ENCODE assay signal across 25 mouse cellular contexts in genomic region chr11:11774384-11774783, GRCm38 (mm10). TPM values are rescaled to one million over a fixed set of nuclear protein-coding genes. Genes with fewer than 3 reads are reported as not detected.
A peak's percentile ranks its signal among the peaks of the same experiment; 100 is the strongest.
DNase-seq lines count a peak whose midpoint lies in the region; ATAC-seq and TF ChIP-seq lines count a peak whose summit lies in the region.
"Had no signal": no experiment of that assay in that cellular context is flagged by ENCODE, and none has a peak within 500 bp of the region (broad histone marks: within the 10 kb centered on the region; RNA-seq: fewer than 3 reads in every experiment).

No protein-coding gene starts in this region.

- no peaks in the 10 kb centered on the region for H3K4me1 ChIP-seq in liver, embryonic 14.5 days (replicated peaks; ENCODE audit: control insufficient read depth in 2 of 2, insufficient read depth in 2 of 2, low read length in 1 of 2)
- H3K4me1 ChIP-seq in spleen, adult 2 months (ENCODE audit: control insufficient read depth, insufficient read depth, insufficient read length): peaks cover 32% of the 10 kb centered on the region
- H3K4me1 ChIP-seq in MEL (ENCODE audit: control insufficient read depth in 1 of 2, insufficient read depth in 2 of 2, low read length in 2 of 2): no peaks in the 10 kb centered on the region
- no peaks in the 10 kb centered on the region for H3K4me1 ChIP-seq in kidney, embryonic 14.5 days (ENCODE audit: control insufficient read depth, insufficient read depth, low read length)
- H3K4me1 ChIP-seq in forebrain, embryonic 12.5 days: no peaks in the 10 kb centered on the region
- H3K4me1 ChIP-seq: embryonic facial prominence, embryonic 13.5 days; embryonic facial prominence, embryonic 15.5 days; forebrain, embryonic 10.5 days; forebrain, embryonic 13.5 days; forebrain, embryonic 15.5 days had no signal

- H3K4me2 ChIP-seq in liver, embryonic 14.5 days (ENCODE audit: low read depth): no peak overlapping the region
- no peak overlapping the region for H3K4me2 ChIP-seq in kidney, embryonic 14.5 days (replicated peaks; ENCODE audit: low read depth, low read length)
- no peak overlapping the region for H3K4me2 ChIP-seq in forebrain, embryonic 12.5 days
- H3K4me2 ChIP-seq: embryonic facial prominence, embryonic 13.5 days; embryonic facial prominence, embryonic 15.5 days; forebrain, embryonic 13.5 days; forebrain, embryonic 15.5 days had no signal

- TF ChIP-seq POLR2A in spleen, adult 2 months (IDR thresholded peaks at IDR 0.05; ENCODE audit: low read depth, low read length): no peak
- peak in 1 of 2 experiments; percentile 47; a peak in 1 of 4 replicates for TF ChIP-seq POLR2A in MEL (IDR thresholded peaks at IDR 0.05; ENCODE audit: control insufficient read depth in 1 of 2, insufficient read depth in 1 of 2, low read depth in 1 of 2, low read length in 2 of 2, poor library complexity in 1 of 2)

- no peaks in the 10 kb centered on the region for H3K27me3 ChIP-seq in liver, embryonic 14.5 days (ENCODE audit: control insufficient read depth, insufficient read depth, low read length)
- no peaks in the 10 kb centered on the region for H3K27me3 ChIP-seq in spleen, adult 2 months (ENCODE audit: control insufficient read depth, insufficient read depth, low read length)
- H3K27me3 ChIP-seq in MEL (ENCODE audit: control insufficient read depth in 1 of 2, insufficient read depth in 2 of 2, low read length in 2 of 2): no peaks in the 10 kb centered on the region
- H3K27me3 ChIP-seq in kidney, embryonic 14.5 days (ENCODE audit: control insufficient read depth, insufficient read depth, low read length): no peaks in the 10 kb centered on the region
- H3K27me3 ChIP-seq in forebrain, embryonic 12.5 days: no peaks in the 10 kb centered on the region
- H3K27me3 ChIP-seq: embryonic facial prominence, embryonic 13.5 days; embryonic facial prominence, embryonic 15.5 days; forebrain, embryonic 13.5 days; forebrain, embryonic 15.5 days had no signal

- no peaks in the 10 kb centered on the region for H3K79me2 ChIP-seq in MEL (ENCODE audit: control insufficient read depth, insufficient read depth, low read length, poor library complexity)

- H3K9ac ChIP-seq in liver, embryonic 14.5 days (replicated peaks): no peak overlapping the region
- no peak overlapping the region for H3K9ac ChIP-seq in MEL (ENCODE audit: control insufficient read depth, low read depth, low read length, poor library complexity, severe bottlenecking)
- no peak overlapping the region for H3K9ac ChIP-seq in kidney, embryonic 14.5 days (ENCODE audit: low read depth, low read length)
- H3K9ac ChIP-seq in forebrain, embryonic 12.5 days: no peak overlapping the region
- H3K9ac ChIP-seq: embryonic facial prominence, embryonic 13.5 days; embryonic facial prominence, embryonic 15.5 days; forebrain, embryonic 13.5 days; forebrain, embryonic 15.5 days; forebrain, postnatal 0 days had no signal

- 81% methylated on average over 4 of the region's 4 CpGs for WGBS in liver, embryonic 14.5 days (ENCODE audit: insufficient replicate concordance)
- WGBS in spleen, adult 2 months: 90% methylated on average over 4 of the region's 4 CpGs
- WGBS in kidney, embryonic 14.5 days: 92% methylated on average over 4 of the region's 4 CpGs
- WGBS in forebrain, embryonic 12.5 days: 92% methylated on average over 4 of the region's 4 CpGs

- no peaks in the 10 kb centered on the region for H3K9me3 ChIP-seq in liver, embryonic 14.5 days (ENCODE audit: control insufficient read depth, low read length)
- no peaks in the 10 kb centered on the region for H3K9me3 ChIP-seq in MEL (replicated peaks; ENCODE audit: insufficient read depth, low read length)
- no peaks in the 10 kb centered on the region for H3K9me3 ChIP-seq in kidney, embryonic 14.5 days (ENCODE audit: control insufficient read depth, low read length)
- H3K9me3 ChIP-seq in forebrain, embryonic 12.5 days: no peaks in the 10 kb centered on the region
- H3K9me3 ChIP-seq: embryonic facial prominence, embryonic 13.5 days; embryonic facial prominence, embryonic 15.5 days; forebrain, embryonic 10.5 days; forebrain, embryonic 13.5 days; forebrain, embryonic 15.5 days; G1E had no signal

- no peak for TF ChIP-seq CTCF in liver, embryonic 14.5 days (IDR thresholded peaks at IDR 0.05; ENCODE audit: low read depth)
- no peak for TF ChIP-seq CTCF in spleen, adult 2 months (IDR thresholded peaks at IDR 0.05; ENCODE audit: extremely low read depth, insufficient read depth, insufficient read length, insufficient replicate concordance)
- TF ChIP-seq CTCF in MEL (IDR thresholded peaks at IDR 0.05 in 2 of 3, conservative IDR thresholded peaks at IDR 0.05 in 1 of 3; ENCODE audit: control insufficient read depth in 1 of 3, insufficient read depth in 1 of 3, low read depth in 2 of 3, low read length in 3 of 3, poor library complexity in 1 of 3, severe bottlenecking in 1 of 3): no peak

- peak; percentile 18; the same call in 1 of the 2 replicates for ATAC-seq in liver, embryonic 14.5 days (ENCODE audit: insufficient read depth)
- no peak for ATAC-seq in kidney, embryonic 14.5 days (ENCODE audit: low FRiP score, low TSS enrichment)
- ATAC-seq in forebrain, embryonic 12.5 days (ENCODE audit: low FRiP score): no peak
- ATAC-seq: forebrain, embryonic 13.5 days; forebrain, embryonic 15.5 days; forebrain, postnatal 0 days had no signal

- no peak for TF ChIP-seq EP300 in liver, embryonic 14.5 days (IDR thresholded peaks at IDR 0.05; ENCODE audit: low read depth)
- TF ChIP-seq EP300 in MEL (IDR thresholded peaks at IDR 0.05; ENCODE audit: low read depth in 1 of 2, low read length in 2 of 2): no peak

- H3K36me3 ChIP-seq in liver, embryonic 14.5 days (replicated peaks; ENCODE audit: control insufficient read depth, insufficient read depth, low read depth): peaks cover 16% of the 10 kb centered on the region
- peaks cover 21% of the 10 kb centered on the region for H3K36me3 ChIP-seq in spleen, adult 2 months (ENCODE audit: control insufficient read depth, insufficient read depth, low read length)
- peaks cover 0 to 10% of the 10 kb centered on the region in 2 experiments; a peak in 2 of 4 replicates for H3K36me3 ChIP-seq in MEL (ENCODE audit: control insufficient read depth in 1 of 2, insufficient read depth in 2 of 2, low read length in 2 of 2)
- H3K36me3 ChIP-seq in kidney, embryonic 14.5 days (ENCODE audit: control insufficient read depth, insufficient read depth, low read length): no peaks in the 10 kb centered on the region
- H3K36me3 ChIP-seq in forebrain, embryonic 12.5 days (replicated peaks): no peaks in the 10 kb centered on the region
- H3K36me3 ChIP-seq: embryonic facial prominence, embryonic 13.5 days; embryonic facial prominence, embryonic 15.5 days; forebrain, embryonic 10.5 days; forebrain, embryonic 15.5 days had no signal

- no peak overlapping the region for H3K4me3 ChIP-seq in liver, embryonic 14.5 days (ENCODE audit: insufficient read depth in 1 of 2, low read depth in 2 of 2, low read length in 2 of 2)
- H3K4me3 ChIP-seq in spleen, adult 2 months (ENCODE audit: extremely low read depth, insufficient read depth, insufficient read length): no peak overlapping the region
- H3K4me3 ChIP-seq in MEL (ENCODE audit: control insufficient read depth in 1 of 2, insufficient read depth in 1 of 2, low read depth in 2 of 2, low read length in 2 of 2): no peak overlapping the region
- no peak overlapping the region for H3K4me3 ChIP-seq in kidney, embryonic 14.5 days (ENCODE audit: low read length)
- no peak overlapping the region for H3K4me3 ChIP-seq in forebrain, embryonic 12.5 days (replicated peaks)
- H3K4me3 ChIP-seq: embryonic facial prominence, embryonic 13.5 days; embryonic facial prominence, embryonic 15.5 days; erythroblast, embryonic 14.5 days; forebrain, embryonic 10.5 days; forebrain, embryonic 13.5 days; forebrain, embryonic 15.5 days had no signal

- no peak for TF ChIP-seq RAD21 in MEL (IDR thresholded peaks at IDR 0.05; ENCODE audit: low read depth, low read length)

- H3K27ac ChIP-seq in liver, embryonic 14.5 days: no peak overlapping the region
- H3K27ac ChIP-seq in spleen, adult 2 months (ENCODE audit: insufficient read depth, low read length): peak overlapping the region; percentile 70; the same call in 1 of the 2 replicates
- H3K27ac ChIP-seq in MEL (ENCODE audit: control insufficient read depth, low read depth, low read length): no peak overlapping the region
- H3K27ac ChIP-seq in kidney, embryonic 14.5 days (ENCODE audit: low read depth, low read length): no peak overlapping the region
- H3K27ac ChIP-seq in forebrain, embryonic 12.5 days: no peak overlapping the region
- H3K27ac ChIP-seq: embryonic facial prominence, embryonic 13.5 days; embryonic facial prominence, embryonic 15.5 days; forebrain, embryonic 10.5 days; forebrain, embryonic 13.5 days; forebrain, embryonic 15.5 days had no signal

- DNase-seq in liver, embryonic 14.5 days (ENCODE audit: low read depth in 3 of 3, low spot score in 3 of 3): no peak
- DNase-seq in liver (no peak), MEL (ENCODE audit: low read depth, low spot score) (no peak)
- no peak for DNase-seq in spleen, adult 2 months (ENCODE audit: low read depth in 1 of 2, low spot score in 2 of 2)
- no peak for DNase-seq in spleen, adult 18-20 months
- DNase-seq: adrenal gland, adult 2 months; adrenal gland, postnatal 10 days; adrenal gland, postnatal 25 days; cerebellum, adult 11 months; cerebellum, adult 18-20 months; cerebellum, adult 8-10 months; cerebellum, adult 9-11 months; cerebellum, postnatal 14 days; cerebellum, postnatal 36 days; embryo, embryonic 11 days; forebrain, postnatal 0 days had no signal

TF ChIP-seq in MEL, 35 proteins besides CTCF, POLR2A, EP300 and RAD21:
- peak; percentile 68 for TF ChIP-seq ZMIZ1 (IDR thresholded peaks at IDR 0.05; ENCODE audit: low read depth, low read length)
- TF ChIP-seq SMC3 (IDR thresholded peaks at IDR 0.05; ENCODE audit: low read depth, low read length): no peak

RNA-seq across cellular contexts. Expression of gene Fignl1, which starts 34.4 kb away (rescaled TPM):
- polyA plus RNA-seq in liver, embryonic 14.5 days (2012; rRNA removed): 23.2 and 32.2 TPM in 2 replicates
- 102 and 110 TPM in 2 replicates for polyA plus RNA-seq in liver, embryonic 14.5 days (2014; fragmentation: Nextera tagmentation; extraction: Ambion mirVana)
- 4.0 and 6.3 TPM in 2 replicates for polyA plus RNA-seq in spleen, adult 2 months (2012; rRNA removed)
- total RNA-seq in MEL (2012; rRNA removed): 57.8 and 59.9 TPM in 2 replicates
- polyA plus RNA-seq in MEL (2012; ENCODE audit: insufficient read depth in 1 of 2, insufficient read length in 2 of 2, low read depth in 1 of 2, low replicate concordance in 2 of 2, missing spikeins in 1 of 2): 10 to 100 TPM; 34.2 to 51.2 TPM
- polyA plus RNA-seq in kidney, embryonic 14.5 days (2014; fragmentation: Nextera tagmentation; extraction: Ambion mirVana): 59.2 and 85.4 TPM in 2 replicates
- 76.3 and 80.5 TPM in 2 replicates for polyA plus RNA-seq in forebrain, embryonic 12.5 days (2016; fragmentation: Nextera tagmentation; extraction: Ambion mirVana)
